Mouse (Mus musculus) myocyte (in vitro differentiated cells): ENCODE measurements around the gene Etnk2.

Experiments used
- MAX ChIP-seq: IDR thresholded peaks from one replicate; pipeline ENCODE4 v1.6.1; 2011; ENCODE audit warnings: low read depth, mild to moderate bottlenecking, control low read depth
- POLR2A ChIP-seq: IDR thresholded peaks from one replicate; pipeline ENCODE4 v1.6.1; 2011; ENCODE audit warnings: low read depth, mild to moderate bottlenecking, control low read depth, moderate library complexity; ENCODE audit not compliant: insufficient read length
- POLR2AphosphoS2 ChIP-seq: IDR thresholded peaks from one replicate; pipeline ENCODE4 v1.6.1; 2011; ENCODE audit warnings: low read depth, control low read depth; ENCODE audit not compliant: insufficient read length
- REST ChIP-seq: IDR thresholded peaks from one replicate; pipeline ENCODE4 v1.6.1; 2011; ENCODE audit warnings: mild to moderate bottlenecking, control low read depth, moderate library complexity; ENCODE audit not compliant: insufficient read depth, insufficient read length
- TCF12 ChIP-seq: IDR thresholded peaks from one replicate; pipeline ENCODE4 v1.6.1; 2011; ENCODE audit warnings: mild to moderate bottlenecking, control low read depth; ENCODE audit not compliant: poor library complexity, insufficient read depth, severe bottlenecking
- USF1 ChIP-seq: IDR thresholded peaks from one replicate; pipeline ENCODE4 v1.6.1; 2011; ENCODE audit warnings: low read depth, mild to moderate bottlenecking, control low read depth, moderate library complexity

- TF ChIP-seq POLR2A = no peak
- TF ChIP-seq USF1 = no peak
- no peak for TF ChIP-seq TCF12
- no peak for TF ChIP-seq MAX
- no peak for TF ChIP-seq REST
- no peak for TF ChIP-seq POLR2AphosphoS2
These were observed 4.5 kb downstream of the Etnk2 start for GRCm38 (mm10) chr1:133367606-133368488.
